Mouse (Mus musculus) olfactory bulb, adult 2 months (tissue): ENCODE data around the gene Plekhs1. TPM values are rescaled to one million over a fixed set of nuclear protein-coding genes. Genes with fewer than 3 reads are reported as not detected.

ENCODE experiments used
- H3K27ac ChIP-seq: fragments of 200-500 bp; 2 replicates; pipeline ENCODE4 v1.5.1; 2012; ENCODE audit warnings: low read depth, low read length; ENCODE audit not compliant: insufficient read depth
- H3K4me1 ChIP-seq: fragments of 200-500 bp; 2 replicates; pipeline ENCODE4 v1.6.1; 2012; ENCODE audit warnings: low read length; ENCODE audit not compliant: control insufficient read depth, insufficient read depth
- H3K4me3 ChIP-seq: fragments of 200-500 bp; 2 replicates; pipeline ENCODE4 v1.5.1; 2012; ENCODE audit warnings: mild to moderate bottlenecking, low read depth, low read length, moderate library complexity; ENCODE audit not compliant: insufficient read depth
- CTCF ChIP-seq: fragments of 200-500 bp; IDR thresholded peaks from 2 replicates; pipeline ENCODE4 v1.5.1; 2012; ENCODE audit warnings: low read depth, mild to moderate bottlenecking, low read length, moderate library complexity; ENCODE audit not compliant: insufficient read depth
- POLR2A ChIP-seq: fragments of 200-500 bp; IDR thresholded peaks from 2 replicates; pipeline ENCODE4 v1.6.1; 2012; ENCODE audit warnings: mild to moderate bottlenecking, low read depth, low read length, moderate library complexity; ENCODE audit not compliant: insufficient read depth
- WGBS: fragments of 180-500 bp; shearing (Covaris S2); methylation state at CpG from one replicate; pipeline ENCODE4 v1.1.7; 2018; 5-methylcytosine and 5-hydroxymethylcytosine counted together
- polyA plus RNA-seq: library from polyadenylated mRNA; stranded (reverse); fragments of >200 nt; gene quantifications from 2 replicates; pipeline ENCODE4 v1.2.4, GENCODE M21; 2012; ENCODE audit warnings: low replicate concordance; ENCODE audit not compliant: missing spikeins, insufficient read depth, insufficient read length

Gene Plekhs1
- polyA plus RNA-seq, 1 experiment, result not detected

DNA sequence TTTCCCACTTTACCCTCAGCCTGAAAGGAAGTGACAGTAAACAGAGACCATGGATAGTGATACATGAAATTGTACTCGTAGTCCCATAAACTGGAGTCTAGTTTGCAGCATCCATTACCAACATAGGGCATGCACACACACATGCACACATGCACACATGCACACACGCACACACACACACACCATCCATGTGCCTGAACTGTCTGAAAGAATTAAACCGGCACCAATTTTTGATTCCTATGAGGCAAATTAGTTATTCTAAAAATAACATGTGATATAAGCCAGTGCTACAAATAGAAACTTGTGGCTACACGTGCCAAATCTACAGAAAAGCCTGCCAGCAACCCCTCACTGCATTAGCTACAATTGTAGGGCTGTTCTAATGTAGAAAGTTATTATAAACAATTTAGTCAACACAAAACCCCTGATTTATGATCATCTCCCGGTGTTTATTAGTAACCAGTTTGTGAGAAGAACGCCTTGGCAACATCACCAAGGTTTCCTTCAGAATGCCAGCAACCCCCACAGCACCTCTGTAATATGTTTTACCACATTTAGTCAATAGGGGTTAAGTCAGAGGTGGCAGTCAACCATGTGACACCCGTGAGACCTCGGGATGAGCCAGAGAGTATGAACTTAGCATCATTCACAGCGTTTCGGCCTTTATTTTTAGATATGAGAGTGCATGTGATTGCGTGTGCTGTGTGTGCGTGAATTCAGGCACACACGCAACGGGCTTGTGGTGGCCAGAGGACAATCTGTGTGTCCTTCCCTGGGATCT lies 72.0 kb downstream of the Plekhs1 start:
- 75% methylated on average over 14 of the region's 14 CpGs for WGBS
- Histone ChIP-seq H3K27ac (no peak overlapping the region), H3K4me1 (peaks cover 5% of the 10 kb centered on the region; the same call in 1 of the 2 replicates), H3K4me3 (no peak overlapping the region)
- TF ChIP-seq CTCF (no peak), POLR2A (no peak)

- Histone ChIP-seq H3K27ac (no peak overlapping the region), H3K4me3 (no peak overlapping the region), H3K4me1 (peaks cover 5% of the 10 kb centered on the region; the same call in 1 of the 2 replicates)
- TF ChIP-seq CTCF, result no peak
- TF ChIP-seq POLR2A, result no peak
- 81% methylated on average over 3 of the region's 3 CpGs for WGBS
These were observed 72.9 kb downstream of the Plekhs1 start for GRCm38 (mm10) chr19:56534337-56534736.

- TF ChIP-seq CTCF (no peak), POLR2A (no peak)
- Histone ChIP-seq H3K4me1 (peaks cover 5% of the 10 kb centered on the region; the same call in 1 of the 2 replicates), H3K4me3 (no peak overlapping the region), H3K27ac (no peak overlapping the region)
- WGBS, result 67% methylated on average over 9 of the region's 9 CpGs
These were observed 73.6 kb downstream of the Plekhs1 start for GRCm38 (mm10) chr19:56535064-56535463.

DNA sequence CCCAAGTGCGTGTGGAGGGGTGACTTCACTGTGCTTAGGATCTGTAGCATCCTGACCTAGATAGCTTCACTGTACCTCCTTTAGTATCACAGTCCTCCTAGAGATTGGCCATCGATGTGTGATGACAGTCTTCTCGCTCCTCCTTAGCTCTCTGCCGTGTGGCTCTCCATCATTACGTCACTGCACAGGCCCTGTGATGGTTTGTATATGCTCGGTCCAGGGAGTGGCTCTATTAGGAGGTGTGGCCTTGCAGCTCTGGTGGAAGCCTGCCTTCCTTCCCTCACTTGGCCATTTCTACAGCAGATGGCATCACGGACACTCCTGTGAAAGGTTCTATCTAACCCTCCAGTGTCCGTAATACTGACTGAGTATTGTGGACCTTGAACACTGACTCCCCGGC lies 74.3 kb downstream of the Plekhs1 start:
- TF ChIP-seq POLR2A, result no peak
- TF ChIP-seq CTCF, result no peak
- Histone ChIP-seq H3K4me3 (no peak overlapping the region), H3K27ac (no peak overlapping the region), H3K4me1 (peaks cover 5% of the 10 kb centered on the region; the same call in 1 of the 2 replicates)
- WGBS, result 98% methylated on average over 9 of the region's 9 CpGs

Other genes with a start within 250 kb of the Plekhs1 start
- not detected in 2 replicates for gene Habp2, start 174.5 kb upstream of the Plekhs1 start, polyA plus RNA-seq
- gene Nrap, start 71.6 kb upstream of the Plekhs1 start, polyA plus RNA-seq, result not detected in 2 replicates
- not detected in 2 replicates for gene Casp7, start 64.5 kb upstream of the Plekhs1 start, polyA plus RNA-seq
- gene Dclre1a, start 86.6 kb downstream of the Plekhs1 start, polyA plus RNA-seq, result not detected in 2 replicates
- gene Nhlrc2, start 86.6 kb downstream of the Plekhs1 start, polyA plus RNA-seq, result not detected in 2 replicates